Mouse (Mus musculus) T-helper 17 cell (primary cell): ENCODE data around the gene Cyba.

Source experiments
- in situ Hi-C, 2 experiments: fragments of 300-600 bp; cut with MboI, MseI; formaldehyde crosslinking; loops; 1 replicate in 1 of 2; 2 replicates in 1 of 2; pipeline ENCODE4 v1.15.1; 2025; ENCODE audit warnings: high pct_unique_total_duplicates in 2 of 2

The Cyba gene

GRCm38 (mm10) chr8:122452154-122452553, 19.4 kb upstream of the Cyba start:
- in situ Hi-C loops: no loop called here

GRCm38 (mm10) chr8:122451161-122451703, 18.5 kb upstream of the Cyba start:
- in situ Hi-C loops: no loop called here

- in situ Hi-C loops: loop anchor here (10.0 to 25.0 kb wide), 3 partner anchors 858 to 1117 kb away; partner anchors contain the start of genes Fbxo31 (in 1 of the 2) and Map1lc3b (in 1 of the 2)
Observed at GRCm38 (mm10) chr8:122445203-122445602, 12.5 kb upstream of the Cyba start.

- in situ Hi-C loops: loop anchor here (10.0 to 25.0 kb wide), 3 partner anchors 857 to 1118 kb away; partner anchors contain the start of genes Fbxo31 (in 1 of the 2) and Map1lc3b (in 1 of the 2)
Observed at GRCm38 (mm10) chr8:122444058-122444748, 11.5 kb upstream of the Cyba start.

GRCm38 (mm10) chr8:122443262-122444006, 10.7 kb upstream of the Cyba start, which contains the start of gene Mvd:
Gene Mvd (minus strand): TSS chr8:122443422.
- in situ Hi-C loops: loop anchor here (10.0 to 25.0 kb wide), 3 partner anchors 856 to 1119 kb away; partner anchors contain the start of genes Fbxo31 (in 1 of the 2) and Map1lc3b (in 1 of the 2)

GRCm38 (mm10) chr8:122442781-122443180, 10.1 kb upstream of the Cyba start:
- in situ Hi-C loops: loop anchor here (10.0 to 25.0 kb wide), 3 partner anchors 855 to 1120 kb away; partner anchors contain the start of genes Fbxo31 (in 1 of the 2) and Map1lc3b (in 1 of the 2)

- in situ Hi-C loops: loop anchor here (10.0 to 25.0 kb wide), 3 partner anchors 855 to 1120 kb away; partner anchors contain the start of genes Fbxo31 (in 1 of the 2) and Map1lc3b (in 1 of the 2)
Observed at GRCm38 (mm10) chr8:122442356-122442755, 9.6 kb upstream of the Cyba start.

- in situ Hi-C loops: loop anchor here (10.0 to 25.0 kb wide), 3 partner anchors 854 to 1121 kb away; partner anchors contain the start of genes Fbxo31 (in 1 of the 2) and Map1lc3b (in 1 of the 2)
Observed at GRCm38 (mm10) chr8:122441326-122441725, 8.6 kb upstream of the Cyba start.

GRCm38 (mm10) chr8:122439336-122439735, 6.6 kb upstream of the Cyba start:
- in situ Hi-C loops: loop anchor here in 1 of 2 experiments (25.0 kb wide), 2 partner anchors 852 to 1123 kb away; partner anchors contain the start of genes Fbxo31 and Map1lc3b

GRCm38 (mm10) chr8:122437708-122438331, 5.1 kb upstream of the Cyba start:
- in situ Hi-C loops: loop anchor here in 1 of 2 experiments (25.0 kb wide), 2 partner anchors 851 to 1124 kb away; partner anchors contain the start of genes Fbxo31 and Map1lc3b

GRCm38 (mm10) chr8:122436586-122437125, 3.9 kb upstream of the Cyba start:
- in situ Hi-C loops: loop anchor here in 1 of 2 experiments (25.0 kb wide), 2 partner anchors 849 to 1126 kb away; partner anchors contain the start of genes Fbxo31 and Map1lc3b

GRCm38 (mm10) chr8:122436146-122436545, 3.4 kb upstream of the Cyba start:
- in situ Hi-C loops: loop anchor here in 1 of 2 experiments (25.0 kb wide), 2 partner anchors 849 to 1126 kb away; partner anchors contain the start of genes Fbxo31 and Map1lc3b

- in situ Hi-C loops: loop anchor here in 1 of 2 experiments (25.0 kb wide), 2 partner anchors 848 to 1127 kb away; partner anchors contain the start of genes Fbxo31 and Map1lc3b
Observed at GRCm38 (mm10) chr8:122435375-122435774, 2.6 kb upstream of the Cyba start.

GRCm38 (mm10) chr8:122433269-122433905, 657 bp upstream of the Cyba start:
- in situ Hi-C loops: loop anchor here (5.0 to 25.0 kb wide), 5 partner anchors 39 to 1129 kb away; partner anchors contain the start of genes Cdt1 (in 1 of the 2), Fbxo31 (in 1 of the 2), Map1lc3b (in 1 of the 2) and Zfpm1 (in 1 of the 2)

GRCm38 (mm10) chr8:122431694-122432442, 862 bp downstream of the Cyba start:
- in situ Hi-C loops: loop anchor here (5.0 to 25.0 kb wide), 5 partner anchors 40 to 1130 kb away; partner anchors contain the start of genes Cdt1 (in 1 of the 2), Fbxo31 (in 1 of the 2), Map1lc3b (in 1 of the 2) and Zfpm1 (in 1 of the 2)

- in situ Hi-C loops: loop anchor here (5.0 to 25.0 kb wide), 5 partner anchors 42 to 1132 kb away; partner anchors contain the start of genes Cdt1 (in 1 of the 2), Fbxo31 (in 1 of the 2), Map1lc3b (in 1 of the 2) and Zfpm1 (in 1 of the 2)
Observed at GRCm38 (mm10) chr8:122430646-122431045, 2.1 kb downstream of the Cyba start.

- in situ Hi-C loops: loop anchor here (5.0 to 25.0 kb wide), 5 partner anchors 42 to 1132 kb away; partner anchors contain the start of genes Cdt1 (in 1 of the 2), Fbxo31 (in 1 of the 2), Map1lc3b (in 1 of the 2) and Zfpm1 (in 1 of the 2)
Observed at GRCm38 (mm10) chr8:122430058-122430636, 2.6 kb downstream of the Cyba start.

GRCm38 (mm10) chr8:122428163-122428562, 4.6 kb downstream of the Cyba start:
- in situ Hi-C loops: loop anchor here in 1 of 2 experiments (25.0 kb wide), 2 partner anchors 841 to 1134 kb away; partner anchors contain the start of genes Fbxo31 and Map1lc3b
